Mouse (Mus musculus) spleen, adult 2 months (tissue): ENCODE data around the gene Tcf20.

ENCODE experiments used
- CTCF ChIP-seq: fragments of 200-500 bp; IDR thresholded peaks from 2 replicates; pipeline ENCODE4 v1.5.1; 2011; ENCODE audit warnings: mild to moderate bottlenecking, inconsistent platforms; ENCODE audit not compliant: insufficient read depth, insufficient read length, insufficient replicate concordance; ENCODE audit errors: extremely low read depth
- POLR2A ChIP-seq: fragments of 200-500 bp; IDR thresholded peaks from 2 replicates; pipeline ENCODE4 v1.6.1; 2011; ENCODE audit warnings: low read depth, low read length, inconsistent platforms

- TF ChIP-seq CTCF (no peak), POLR2A (no peak)
Measured at GRCm38 (mm10) chr15:82856652-82857378, 130.9 kb downstream of the Tcf20 start.
